Mouse (Mus musculus): ENCODE data around the gene Epha1. TPM values are rescaled to one million over a fixed set of nuclear protein-coding genes. Genes with fewer than 3 reads are reported as not detected.

Epha1 gene
- total RNA-seq, 4 experiments from 2014 or later = 0.46 to 1.6 (median 0.99) TPM

DNA sequence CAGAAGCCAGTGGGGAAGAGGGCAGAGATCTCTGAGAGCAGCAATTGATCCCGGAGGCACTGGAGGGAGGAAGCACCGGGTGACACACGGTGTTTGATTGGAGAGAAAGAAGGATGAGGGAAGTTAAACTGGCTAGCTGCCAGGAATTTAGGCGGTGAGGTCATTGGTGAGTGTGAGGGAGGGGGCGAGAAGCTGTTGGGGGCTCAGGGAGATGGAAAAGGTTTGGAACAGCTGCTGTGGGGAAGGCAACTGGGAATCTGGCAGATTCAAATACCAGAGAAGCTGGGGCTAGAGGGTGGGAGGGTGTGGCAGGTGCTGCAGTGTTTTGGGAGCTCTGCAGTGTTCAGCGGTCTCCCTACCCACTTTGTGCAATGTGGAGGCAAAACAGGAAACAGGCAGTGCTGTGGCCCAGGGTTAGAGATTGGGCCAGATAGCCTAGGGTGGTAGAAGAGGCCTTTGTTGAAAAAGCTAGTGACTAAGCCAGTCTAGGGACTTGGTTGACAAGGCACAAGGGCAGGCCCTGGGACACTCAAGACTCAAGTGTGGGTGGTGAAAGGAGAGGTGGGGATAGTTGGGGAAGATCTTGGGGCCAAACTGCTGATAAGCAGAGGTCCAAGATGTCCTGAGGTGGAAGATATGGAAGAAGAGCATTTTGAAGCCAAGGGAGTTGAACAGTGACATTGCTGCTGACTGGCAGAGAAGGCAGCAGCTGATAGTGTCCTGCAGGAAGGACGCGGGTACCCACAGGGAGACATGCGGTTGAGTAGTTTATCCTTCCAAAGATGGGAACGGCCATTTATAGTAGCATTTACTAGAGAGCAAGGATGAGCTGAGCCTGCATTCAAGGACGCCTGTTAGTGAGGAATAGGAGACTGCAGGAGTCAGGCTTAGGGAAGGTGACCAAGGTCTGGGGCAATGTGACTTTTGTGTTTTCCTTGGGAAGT lies 18.7 kb downstream of the Epha1 start:
- DNase-seq = no peak

GRCm38 (mm10) chr6:42353180-42353579 lies 19.9 kb downstream of the Epha1 start:
- no peak for DNase-seq

DNA sequence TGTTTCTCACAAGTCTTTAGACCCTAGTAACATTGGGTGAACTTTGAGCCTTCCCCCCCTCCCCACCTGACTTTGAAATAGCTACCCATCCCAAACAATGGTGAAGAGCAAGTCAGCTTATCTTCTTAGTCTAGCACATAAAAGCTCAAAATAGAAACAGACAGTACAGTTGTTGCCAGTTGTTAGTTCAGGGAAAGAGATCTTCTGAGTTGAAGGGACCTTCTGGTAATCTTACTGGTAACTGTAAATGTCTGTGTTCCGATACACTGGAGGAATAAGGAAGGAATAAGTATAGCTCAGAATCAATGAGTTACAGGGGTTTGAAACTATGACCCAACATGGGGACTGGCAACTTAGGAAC lies 20.6 kb downstream of the Epha1 start:
- DNase-seq = no peak

DNA sequence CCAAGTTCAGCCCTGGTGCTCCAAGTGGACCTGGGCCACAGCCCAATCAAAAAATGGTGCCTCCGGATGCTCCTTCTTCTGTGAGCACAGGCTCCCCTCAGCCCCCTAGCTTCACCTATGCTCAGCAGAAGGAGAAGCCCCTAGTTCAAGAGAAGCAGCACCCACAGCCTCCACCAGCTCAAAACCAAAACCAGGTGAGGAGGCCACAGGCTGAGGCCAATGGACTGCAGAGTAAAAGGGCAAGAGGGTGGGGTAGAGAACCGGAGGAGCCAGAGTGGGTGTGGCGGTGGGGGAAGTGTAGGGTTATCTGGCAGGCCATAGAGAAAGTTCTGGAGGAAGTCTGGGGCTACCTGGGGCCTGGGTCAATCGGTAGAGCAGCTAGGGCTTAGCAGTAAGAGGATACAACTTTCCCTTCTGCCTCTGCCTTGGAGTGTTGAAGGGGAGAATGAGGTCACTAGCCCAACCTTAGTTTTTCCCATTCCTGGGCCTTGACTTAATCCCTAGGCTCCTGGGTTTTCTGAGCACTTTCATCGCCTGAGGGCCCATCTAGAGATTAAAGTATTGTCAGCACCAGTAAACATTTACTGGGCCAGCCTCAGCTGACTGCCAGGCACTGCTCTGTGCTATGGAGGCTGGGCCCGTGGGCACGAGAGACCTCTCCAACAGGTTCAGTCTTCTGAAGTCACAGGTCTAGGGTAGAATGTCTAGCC lies 21.1 kb downstream of the Epha1 start:
- no peak for DNase-seq

- no peak for DNase-seq
These were observed 21.9 kb downstream of the Epha1 start for GRCm38 (mm10) chr6:42350968-42351775.

- peak; percentile 75 for DNase-seq
These were observed 22.8 kb downstream of the Epha1 start for GRCm38 (mm10) chr6:42350021-42350967.

- peak; percentile 94 for DNase-seq
These were observed 23.5 kb downstream of the Epha1 start, which contains the start of gene Zyx for GRCm38 (mm10) chr6:42349426-42350020. Gene Zyx (plus strand): TSS chr6:42349630.

DNA sequence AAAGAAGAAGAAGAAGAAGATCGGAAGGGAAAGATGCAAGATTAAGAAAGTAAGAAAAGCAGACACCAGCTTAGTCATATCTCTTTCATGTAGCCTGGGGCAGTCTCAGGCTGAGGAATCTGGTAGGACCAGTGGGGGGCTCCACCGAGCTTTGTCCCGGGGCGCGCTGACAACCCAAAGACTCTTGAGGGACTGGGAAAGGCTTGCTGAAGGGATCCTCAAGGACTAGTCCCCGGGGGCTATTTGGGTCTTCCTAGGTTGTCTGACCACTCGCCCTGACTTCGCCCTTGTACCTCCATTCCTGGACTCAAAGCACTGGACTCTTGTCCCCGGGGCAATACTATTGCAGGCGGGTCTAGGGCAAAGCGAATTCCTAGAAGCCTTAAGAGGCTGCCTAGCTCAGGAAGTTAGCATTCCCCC lies 24.1 kb downstream of the Epha1 start:
- DNase-seq = peak; percentile 74

GRCm38 (mm10) chr6:42348281-42349005 lies 24.6 kb downstream of the Epha1 start:
- no peak for DNase-seq

GRCm38 (mm10) chr6:42344255-42344654 lies 28.8 kb downstream of the Epha1 start:
- DNase-seq = no peak

DNA sequence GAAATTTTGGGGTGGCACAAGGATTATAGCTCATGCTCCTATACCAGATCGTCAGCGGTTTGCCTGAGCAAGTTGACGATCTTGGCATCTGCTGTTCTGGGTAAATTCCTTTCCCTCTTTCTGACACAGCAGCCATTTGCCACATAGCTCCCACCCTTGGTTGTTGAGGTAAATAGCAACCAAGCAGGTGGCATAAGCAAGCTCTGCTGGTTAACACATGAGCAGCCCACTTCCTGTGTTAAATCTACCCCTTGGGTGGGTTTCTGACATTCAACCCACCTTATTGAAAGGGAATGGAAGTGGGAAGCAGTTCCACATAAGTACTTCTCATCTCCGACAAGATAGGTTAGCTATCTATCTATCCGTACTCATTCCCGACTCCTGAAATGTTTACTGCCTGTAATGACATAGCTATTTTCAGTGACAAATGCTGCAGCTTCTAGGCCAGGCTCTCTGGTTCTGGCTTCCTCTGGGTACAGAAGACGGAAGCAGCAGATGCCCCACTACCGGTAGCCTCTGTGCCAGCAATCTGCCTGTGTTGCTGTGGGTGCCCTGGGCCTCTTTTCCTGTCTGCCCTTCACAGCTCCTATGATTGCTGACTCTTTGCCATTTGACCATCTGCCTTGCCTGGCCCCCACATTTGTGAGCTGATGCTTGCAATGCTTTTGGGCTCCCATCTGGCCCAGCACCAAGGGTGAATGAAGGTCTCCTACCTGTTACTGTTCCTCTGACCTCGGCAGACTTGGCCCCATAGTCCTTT lies 29.5 kb downstream of the Epha1 start:
- no peak for DNase-seq

DNA sequence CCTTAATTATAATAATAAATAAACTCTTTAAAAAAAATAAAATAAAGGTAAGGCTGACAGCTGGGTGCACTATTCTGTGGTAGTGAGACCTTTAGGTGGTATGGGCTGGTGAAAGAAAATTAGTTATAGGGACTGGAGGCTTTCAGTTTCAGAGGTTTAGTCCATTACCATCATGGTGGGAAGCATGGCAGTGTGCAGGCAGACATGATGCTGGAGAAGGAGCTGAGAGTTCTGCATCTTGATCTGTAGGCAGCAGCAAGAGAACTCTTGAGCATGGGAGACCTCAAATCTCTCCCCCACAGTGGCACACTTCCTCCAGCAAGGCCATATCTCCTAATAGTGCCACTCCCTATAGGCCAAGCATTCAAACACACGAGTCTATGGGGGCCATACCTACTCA lies 30.9 kb downstream of the Epha1 start:
- DNase-seq = no peak

GRCm38 (mm10) chr6:42339981-42340380 lies 33.1 kb downstream of the Epha1 start:
- DNase-seq = no peak

DNA sequence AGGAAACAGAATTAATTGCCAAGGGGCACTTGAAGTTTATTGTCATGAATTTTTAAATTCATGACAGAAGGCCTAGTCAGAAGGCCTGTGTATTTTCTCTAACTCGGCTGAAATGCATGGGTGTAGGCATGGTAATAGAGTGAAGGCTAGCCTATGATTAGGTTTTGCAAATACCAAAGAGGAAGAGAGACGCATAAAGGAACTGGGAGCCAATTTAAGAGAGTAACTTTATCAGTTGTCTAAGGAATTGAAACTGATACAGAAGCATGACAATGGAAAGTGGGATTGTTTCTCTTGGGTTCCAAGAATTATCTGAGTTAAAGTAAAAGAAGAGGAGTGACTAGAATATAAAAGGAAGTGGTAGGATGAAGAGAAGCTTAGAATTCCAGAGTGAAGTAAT lies 33.9 kb downstream of the Epha1 start:
- DNase-seq = no peak

DNA sequence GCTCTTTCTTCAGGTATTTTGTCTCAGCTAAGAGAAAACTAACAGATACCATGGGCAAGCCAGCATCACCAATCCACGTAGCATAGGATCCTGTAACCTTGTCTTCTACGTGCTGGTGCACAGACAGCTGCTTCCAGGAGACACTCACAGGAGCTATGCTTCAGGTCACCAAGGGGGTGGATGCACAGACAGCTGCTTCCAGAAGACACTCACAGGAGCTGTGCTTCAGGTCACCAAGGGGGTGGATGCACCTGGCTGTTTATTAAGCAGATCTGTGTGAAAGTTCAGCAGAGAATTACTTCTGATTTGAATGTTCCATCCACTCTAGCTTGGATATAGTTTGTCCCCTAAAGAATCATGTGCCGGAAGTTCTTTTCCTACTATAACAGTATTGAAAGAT lies 42.1 kb downstream of the Epha1 start:
- DNase-seq = no peak

- no peak for DNase-seq
These were observed 42.9 kb downstream of the Epha1 start for GRCm38 (mm10) chr6:42330216-42330615.

DNA sequence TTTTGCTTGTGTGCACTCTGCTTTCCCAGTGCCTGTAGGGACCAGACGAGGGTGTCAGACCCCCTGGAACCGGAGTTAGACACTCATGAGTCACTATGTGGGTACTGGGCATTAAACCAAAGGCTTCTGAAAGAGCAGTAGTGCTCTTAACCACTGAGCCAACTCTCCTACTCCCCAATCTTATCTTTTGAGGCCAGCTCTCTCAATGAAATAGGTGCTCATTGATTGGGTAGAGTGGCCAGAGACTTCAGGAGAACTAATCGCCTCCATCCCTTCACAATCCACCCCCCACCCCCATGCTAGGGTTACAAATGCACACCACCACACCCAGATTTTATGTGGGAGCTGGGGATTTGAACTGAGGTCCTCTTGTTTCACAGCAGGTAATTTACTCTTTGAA lies 44.3 kb downstream of the Epha1 start:
- DNase-seq = no peak

DNA sequence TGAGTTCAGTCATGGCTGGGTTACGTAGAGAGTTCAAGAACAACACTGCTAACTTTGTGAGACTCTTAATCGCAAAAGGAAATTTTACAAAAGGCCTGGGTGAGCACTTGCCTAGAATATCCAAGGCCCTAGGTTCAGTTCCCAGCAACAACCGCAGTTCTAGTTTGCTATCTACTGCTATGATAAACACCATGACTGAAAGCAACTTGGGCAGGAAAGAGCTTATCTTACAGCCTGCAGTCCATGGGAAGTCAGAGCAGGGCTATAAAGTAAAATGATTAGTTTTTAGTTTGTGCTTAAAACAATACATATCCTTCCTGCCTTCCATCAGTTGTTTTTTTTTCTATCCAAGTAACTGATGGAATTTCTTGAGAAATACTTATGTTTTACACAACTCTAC lies 46.6 kb downstream of the Epha1 start:
- no peak for DNase-seq

- DNase-seq = peak; percentile 33
These were observed 47.8 kb downstream of the Epha1 start for GRCm38 (mm10) chr6:42325268-42325609.
